Mouse (Mus musculus): ENCODE results near the gene Rufy1. TPM values are rescaled to one million over a fixed set of nuclear protein-coding genes. Genes with fewer than 3 reads are reported as not detected.

The Rufy1 gene
- polyA plus RNA-seq, 1 experiment from 2014 or later = 29.3 TPM

- ATAC-seq (ENCODE audit: low FRiP score, low read depth) = peak; percentile 70
- Histone ChIP-seq H3K4me3 (peak overlapping the region; percentile 37), H3K4me2 (peak overlapping the region; percentile 69), H3K9ac (peak overlapping the region; percentile 17; the same call in 1 of the 2 replicates), H3K36me3 (peaks cover 21% of the 10 kb centered on the region), H3K27me3 (no peaks in the 10 kb centered on the region), H3K4me1 (replicated peaks) (peaks cover 6% of the 10 kb centered on the region), H3K27ac (replicated peaks) (peak overlapping the region; percentile 58), H3K9me3 (no peaks in the 10 kb centered on the region)
- WGBS = 44% methylated on average over 5 of the region's 5 CpGs
Observed at GRCm38 (mm10) chr11:50421461-50421860, 9.5 kb downstream of the Rufy1 start.

GRCm38 (mm10) chr11:50417856-50418255 is 13.1 kb downstream of the Rufy1 start:
- no peak overlapping the region for H3K27ac ChIP-seq (replicated peaks)
- no peaks in the 10 kb centered on the region for H3K9me3 ChIP-seq
- H3K4me2 ChIP-seq = no peak overlapping the region
- no peak overlapping the region for H3K4me3 ChIP-seq
- peaks cover 6% of the 10 kb centered on the region for H3K4me1 ChIP-seq (replicated peaks)
- no peak overlapping the region for H3K9ac ChIP-seq
- no peak for ATAC-seq (ENCODE audit: low FRiP score, low read depth)
- 82% methylated on average over 2 of the region's 2 CpGs for WGBS
- H3K36me3 ChIP-seq = peaks cover 47% of the 10 kb centered on the region
- H3K27me3 ChIP-seq = no peaks in the 10 kb centered on the region

GRCm38 (mm10) chr11:50415563-50416241 is 15.2 kb downstream of the Rufy1 start:
- Histone ChIP-seq H3K4me3 (no peak overlapping the region), H3K27ac (replicated peaks) (no peak overlapping the region), H3K4me1 (replicated peaks) (no peaks in the 10 kb centered on the region), H3K36me3 (peaks cover 56% of the 10 kb centered on the region), H3K27me3 (no peaks in the 10 kb centered on the region), H3K9me3 (no peaks in the 10 kb centered on the region), H3K9ac (no peak overlapping the region), H3K4me2 (no peak overlapping the region)
- 94% methylated on average over 6 of the region's 6 CpGs for WGBS
- ATAC-seq (ENCODE audit: low FRiP score, low read depth) = no peak

GRCm38 (mm10) chr11:50407235-50407634 is 23.7 kb downstream of the Rufy1 start:
- no peaks in the 10 kb centered on the region for H3K9me3 ChIP-seq
- WGBS = 69% methylated on average over 6 of the region's 6 CpGs
- H3K4me2 ChIP-seq = no peak overlapping the region
- H3K4me1 ChIP-seq (replicated peaks) = no peaks in the 10 kb centered on the region
- ATAC-seq (ENCODE audit: low FRiP score, low read depth) = no peak
- H3K4me3 ChIP-seq = no peak overlapping the region
- H3K36me3 ChIP-seq = peaks cover 39% of the 10 kb centered on the region
- no peak overlapping the region for H3K27ac ChIP-seq (replicated peaks)
- no peak overlapping the region for H3K9ac ChIP-seq
- H3K27me3 ChIP-seq = no peaks in the 10 kb centered on the region

GRCm38 (mm10) chr11:50403367-50404014 is 27.4 kb downstream of the Rufy1 start:
- H3K9me3 ChIP-seq = no peaks in the 10 kb centered on the region
- 62% methylated on average over 10 of the region's 10 CpGs for WGBS
- no peak overlapping the region for H3K4me2 ChIP-seq
- H3K9ac ChIP-seq = no peak overlapping the region
- H3K4me1 ChIP-seq (replicated peaks) = no peaks in the 10 kb centered on the region
- ATAC-seq (ENCODE audit: low FRiP score, low read depth) = 0 out of 2 replicates have a peak, but pooled peaks have one; percentile 56
- no peak overlapping the region for H3K27ac ChIP-seq (replicated peaks)
- peaks cover 50% of the 10 kb centered on the region for H3K36me3 ChIP-seq
- H3K27me3 ChIP-seq = no peaks in the 10 kb centered on the region
- H3K4me3 ChIP-seq = no peak overlapping the region

GRCm38 (mm10) chr11:50402481-50402880 is 28.4 kb downstream of the Rufy1 start:
- no peak overlapping the region for H3K27ac ChIP-seq (replicated peaks)
- no peaks in the 10 kb centered on the region for H3K4me1 ChIP-seq (replicated peaks)
- no peak for ATAC-seq (ENCODE audit: low FRiP score, low read depth)
- 93% methylated on average over 3 of the region's 3 CpGs for WGBS
- no peak overlapping the region for H3K4me2 ChIP-seq
- peaks cover 58% of the 10 kb centered on the region for H3K36me3 ChIP-seq
- H3K9me3 ChIP-seq = no peaks in the 10 kb centered on the region
- H3K9ac ChIP-seq = no peak overlapping the region
- no peaks in the 10 kb centered on the region for H3K27me3 ChIP-seq
- H3K4me3 ChIP-seq = no peak overlapping the region

GRCm38 (mm10) chr11:50398803-50399202 is 32.1 kb downstream of the Rufy1 start:
- no peaks in the 10 kb centered on the region for H3K9me3 ChIP-seq
- H3K27ac ChIP-seq (replicated peaks) = no peak overlapping the region
- no peaks in the 10 kb centered on the region for H3K4me1 ChIP-seq (replicated peaks)
- no peaks in the 10 kb centered on the region for H3K27me3 ChIP-seq
- no peak for ATAC-seq (ENCODE audit: low FRiP score, low read depth)
- H3K4me3 ChIP-seq = no peak overlapping the region
- peaks cover 70% of the 10 kb centered on the region for H3K36me3 ChIP-seq
- no peak overlapping the region for H3K9ac ChIP-seq
- 92% methylated on average over 13 of the region's 13 CpGs for WGBS
- no peak overlapping the region for H3K4me2 ChIP-seq

GRCm38 (mm10) chr11:50397316-50397715 is 33.6 kb downstream of the Rufy1 start:
- Histone ChIP-seq H3K9ac (no peak overlapping the region), H3K4me2 (no peak overlapping the region), H3K27me3 (no peaks in the 10 kb centered on the region), H3K27ac (replicated peaks) (no peak overlapping the region), H3K4me1 (replicated peaks) (no peaks in the 10 kb centered on the region), H3K9me3 (no peaks in the 10 kb centered on the region), H3K4me3 (no peak overlapping the region), H3K36me3 (peaks cover 80% of the 10 kb centered on the region)
- no peak for ATAC-seq (ENCODE audit: low FRiP score, low read depth)
- 79% methylated on average over 9 of the region's 9 CpGs for WGBS

- Histone ChIP-seq H3K27me3 (no peaks in the 10 kb centered on the region), H3K4me3 (no peak overlapping the region), H3K9ac (no peak overlapping the region), H3K36me3 (peaks cover 80% of the 10 kb centered on the region), H3K9me3 (no peaks in the 10 kb centered on the region), H3K27ac (replicated peaks) (no peak overlapping the region), H3K4me2 (no peak overlapping the region), H3K4me1 (replicated peaks) (no peaks in the 10 kb centered on the region)
- WGBS = 70% methylated on average over 11 of the region's 11 CpGs
- no peak for ATAC-seq (ENCODE audit: low FRiP score, low read depth)
Observed at GRCm38 (mm10) chr11:50396766-50397307, 34.1 kb downstream of the Rufy1 start.

- 94% methylated on average over 7 of the region's 7 CpGs for WGBS
- no peaks in the 10 kb centered on the region for H3K27me3 ChIP-seq
- H3K4me1 ChIP-seq (replicated peaks) = no peaks in the 10 kb centered on the region
- H3K4me2 ChIP-seq = no peak overlapping the region
- peaks cover 75% of the 10 kb centered on the region for H3K36me3 ChIP-seq
- no peaks in the 10 kb centered on the region for H3K9me3 ChIP-seq
- H3K27ac ChIP-seq (replicated peaks) = no peak overlapping the region
- H3K4me3 ChIP-seq = no peak overlapping the region
- no peak overlapping the region for H3K9ac ChIP-seq
- ATAC-seq (ENCODE audit: low FRiP score, low read depth) = no peak
Observed at GRCm38 (mm10) chr11:50394731-50395130, 36.2 kb downstream of the Rufy1 start.

- WGBS = 86% methylated on average over 6 of the region's 6 CpGs
- H3K4me1 ChIP-seq (replicated peaks) = no peaks in the 10 kb centered on the region
- ATAC-seq (ENCODE audit: low FRiP score, low read depth) = no peak
Observed at GRCm38 (mm10) chr11:50393306-50393705, 37.6 kb downstream of the Rufy1 start.

GRCm38 (mm10) chr11:50391272-50391960 is 39.5 kb downstream of the Rufy1 start:
- Histone ChIP-seq H3K27me3 (no peaks in the 10 kb centered on the region), H3K4me2 (no peak overlapping the region), H3K9ac (no peak overlapping the region), H3K27ac (replicated peaks) (no peak overlapping the region), H3K36me3 (peaks cover 74% of the 10 kb centered on the region), H3K4me1 (replicated peaks) (no peaks in the 10 kb centered on the region), H3K4me3 (no peak overlapping the region), H3K9me3 (no peaks in the 10 kb centered on the region)
- no peak for ATAC-seq (ENCODE audit: low FRiP score, low read depth)
- 89% methylated on average over 4 of the region's 4 CpGs for WGBS

More at GRCm38 (mm10) chr11:50393306-50393705, 37.6 kb downstream of the Rufy1 start:
- H3K4me3 ChIP-seq = no peak overlapping the region
- no peak overlapping the region for H3K4me2 ChIP-seq
- H3K9me3 ChIP-seq = no peaks in the 10 kb centered on the region
- peaks cover 74% of the 10 kb centered on the region for H3K36me3 ChIP-seq
- H3K9ac ChIP-seq = no peak overlapping the region
- H3K27ac ChIP-seq (replicated peaks) = no peak overlapping the region
- H3K27me3 ChIP-seq = no peaks in the 10 kb centered on the region

Data from hindbrain, embryonic 15.5 days (tissue).